Mouse (Mus musculus): ENCODE data around the gene Exog. TPM values are rescaled to one million over a fixed set of nuclear protein-coding genes. Genes with fewer than 3 reads are reported as not detected.

Gene Exog
- polyA plus RNA-seq, 1 experiment from 2014 or later = 32.1 TPM

DNA sequence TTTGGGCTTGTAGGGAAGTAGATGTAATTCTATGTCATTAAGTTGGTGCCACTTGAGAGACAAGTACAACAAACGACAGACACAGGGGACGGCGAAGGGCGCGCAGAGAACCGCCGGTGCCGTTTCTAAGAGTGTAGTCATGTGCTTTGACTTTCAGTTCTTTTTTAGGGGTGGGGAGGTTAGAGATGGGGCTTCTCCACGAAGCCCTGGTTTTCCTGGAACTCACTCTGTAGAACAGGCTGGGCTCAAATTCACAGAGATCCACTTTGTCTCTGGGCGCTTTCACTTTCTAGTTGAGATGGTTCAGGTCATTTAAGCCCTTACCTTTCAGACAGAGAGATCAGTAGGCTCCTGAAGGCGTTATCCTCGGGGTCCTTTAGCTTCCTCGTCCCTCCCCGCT is 11.2 kb downstream of the Exog start:
- no peak for DNase-seq
- no peaks in the 10 kb centered on the region for H3K4me1 ChIP-seq (ENCODE audit: insufficient read depth)
- WGBS = 77% methylated on average over 14 of the region's 14 CpGs
- no peak for ATAC-seq (ENCODE audit: insufficient read depth)
- no peak overlapping the region for H3K9ac ChIP-seq
- H3K9me3 ChIP-seq (ENCODE audit: low read depth, low read length) = no peaks in the 10 kb centered on the region
- H3K4me2 ChIP-seq = no peak overlapping the region
- H3K27me3 ChIP-seq (ENCODE audit: insufficient read depth, low read length) = no peaks in the 10 kb centered on the region
- no peak overlapping the region for H3K27ac ChIP-seq (ENCODE audit: low read depth)
- no peak overlapping the region for H3K4me3 ChIP-seq (ENCODE audit: low read depth, low read length)
- H3K36me3 ChIP-seq (ENCODE audit: insufficient read depth) = peaks cover 60% of the 10 kb centered on the region
- TF ChIP-seq CTCF (IDR thresholded peaks at IDR 0.05; ENCODE audit: low read depth) = no peak

GRCm38 (mm10) chr9:119457122-119457521 is 12.4 kb downstream of the Exog start:
- Histone ChIP-seq H3K4me3 (ENCODE audit: low read depth, low read length) (no peak overlapping the region), H3K36me3 (ENCODE audit: insufficient read depth) (peaks cover 57% of the 10 kb centered on the region), H3K27ac (ENCODE audit: low read depth) (no peak overlapping the region), H3K4me1 (ENCODE audit: insufficient read depth) (no peaks in the 10 kb centered on the region), H3K4me2 (no peak overlapping the region), H3K27me3 (ENCODE audit: insufficient read depth, low read length) (no peaks in the 10 kb centered on the region), H3K9ac (no peak overlapping the region), H3K9me3 (ENCODE audit: low read depth, low read length) (no peaks in the 10 kb centered on the region)
- DNase-seq (no peak), ATAC-seq (ENCODE audit: insufficient read depth) (no peak)
- no peak for TF ChIP-seq CTCF (IDR thresholded peaks at IDR 0.05; ENCODE audit: low read depth)
- WGBS = 81% methylated on average over 14 of the region's 14 CpGs

DNA sequence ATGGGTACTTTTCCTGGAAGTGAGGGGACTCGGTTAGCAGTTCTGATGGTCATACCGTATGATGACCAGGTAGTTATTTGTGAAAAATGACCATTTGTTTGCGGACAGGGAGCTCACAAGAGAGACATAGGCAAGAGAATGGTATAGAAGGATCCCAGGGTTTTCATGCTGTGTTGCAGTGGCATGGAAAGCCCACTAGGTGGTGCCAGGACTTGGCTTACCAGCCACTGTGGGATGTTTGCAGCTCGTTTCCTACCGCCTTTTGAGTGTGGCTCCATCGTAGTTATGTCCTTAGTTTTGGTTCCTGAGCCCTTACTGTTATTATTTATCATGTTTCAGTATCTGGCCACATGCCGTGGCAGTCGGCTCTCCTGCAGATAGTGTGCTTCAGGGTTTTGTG is 15.7 kb downstream of the Exog start:
- 35% methylated on average over 8 of the region's 8 CpGs for WGBS
- Histone ChIP-seq H3K9ac (no peak overlapping the region), H3K4me1 (ENCODE audit: insufficient read depth) (no peaks in the 10 kb centered on the region), H3K36me3 (ENCODE audit: insufficient read depth) (peaks cover 71% of the 10 kb centered on the region), H3K27ac (ENCODE audit: low read depth) (no peak overlapping the region), H3K27me3 (ENCODE audit: insufficient read depth, low read length) (no peaks in the 10 kb centered on the region), H3K4me3 (ENCODE audit: low read depth, low read length) (no peak overlapping the region), H3K9me3 (ENCODE audit: low read depth, low read length) (no peaks in the 10 kb centered on the region), H3K4me2 (no peak overlapping the region)
- DNase-seq = peak; percentile 91
- TF ChIP-seq CTCF (IDR thresholded peaks at IDR 0.05; ENCODE audit: low read depth) = peak; percentile 98
- peak; percentile 63; the same call in 1 of the 2 replicates for ATAC-seq (ENCODE audit: insufficient read depth)

- H3K4me1 ChIP-seq (ENCODE audit: insufficient read depth) = no peaks in the 10 kb centered on the region
- no peak overlapping the region for H3K4me2 ChIP-seq
- DNase-seq (no peak), ATAC-seq (ENCODE audit: insufficient read depth) (no peak)
- H3K4me3 ChIP-seq (ENCODE audit: low read depth, low read length) = no peak overlapping the region
- no peak overlapping the region for H3K9ac ChIP-seq
- 86% methylated on average over 6 of the region's 6 CpGs for WGBS
- TF ChIP-seq CTCF (IDR thresholded peaks at IDR 0.05; ENCODE audit: low read depth) = no peak
- no peaks in the 10 kb centered on the region for H3K27me3 ChIP-seq (ENCODE audit: insufficient read depth, low read length)
- H3K27ac ChIP-seq (ENCODE audit: low read depth) = no peak overlapping the region
- H3K36me3 ChIP-seq (ENCODE audit: insufficient read depth) = peaks cover 64% of the 10 kb centered on the region
- no peaks in the 10 kb centered on the region for H3K9me3 ChIP-seq (ENCODE audit: low read depth, low read length)
Observed at GRCm38 (mm10) chr9:119465056-119465455, 20.3 kb downstream of the Exog start.

DNA sequence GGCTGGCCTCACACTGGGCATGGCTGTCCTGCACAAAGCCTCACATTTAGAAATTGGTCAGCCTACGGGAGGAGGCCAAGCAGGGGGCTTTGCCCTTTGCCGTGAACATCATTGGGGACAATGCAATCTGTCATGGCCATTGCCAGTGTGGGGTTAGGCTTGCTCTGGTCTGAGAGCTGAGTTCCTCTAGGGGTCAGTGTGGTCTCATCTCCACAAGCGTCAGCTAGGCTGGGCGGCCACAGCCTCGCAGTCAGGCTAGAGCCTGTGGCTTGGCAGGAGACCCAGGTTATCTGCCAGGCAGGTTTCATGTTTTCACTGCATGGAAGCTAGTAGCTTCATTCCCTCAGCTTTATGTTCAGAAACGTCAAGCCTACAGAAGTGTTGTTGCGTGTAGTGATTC is 20.9 kb downstream of the Exog start:
- Histone ChIP-seq H3K9ac (no peak overlapping the region), H3K36me3 (ENCODE audit: insufficient read depth) (peaks cover 64% of the 10 kb centered on the region), H3K4me1 (ENCODE audit: insufficient read depth) (no peaks in the 10 kb centered on the region), H3K9me3 (ENCODE audit: low read depth, low read length) (no peaks in the 10 kb centered on the region), H3K27me3 (ENCODE audit: insufficient read depth, low read length) (no peaks in the 10 kb centered on the region), H3K4me2 (no peak overlapping the region), H3K4me3 (ENCODE audit: low read depth, low read length) (no peak overlapping the region), H3K27ac (ENCODE audit: low read depth) (no peak overlapping the region)
- WGBS = 69% methylated on average over 7 of the region's 7 CpGs
- peak; percentile 63 for TF ChIP-seq CTCF (IDR thresholded peaks at IDR 0.05; ENCODE audit: low read depth)
- peak; percentile 66 for DNase-seq
- peak; percentile 62; the same call in 1 of the 2 replicates for ATAC-seq (ENCODE audit: insufficient read depth)

DNA sequence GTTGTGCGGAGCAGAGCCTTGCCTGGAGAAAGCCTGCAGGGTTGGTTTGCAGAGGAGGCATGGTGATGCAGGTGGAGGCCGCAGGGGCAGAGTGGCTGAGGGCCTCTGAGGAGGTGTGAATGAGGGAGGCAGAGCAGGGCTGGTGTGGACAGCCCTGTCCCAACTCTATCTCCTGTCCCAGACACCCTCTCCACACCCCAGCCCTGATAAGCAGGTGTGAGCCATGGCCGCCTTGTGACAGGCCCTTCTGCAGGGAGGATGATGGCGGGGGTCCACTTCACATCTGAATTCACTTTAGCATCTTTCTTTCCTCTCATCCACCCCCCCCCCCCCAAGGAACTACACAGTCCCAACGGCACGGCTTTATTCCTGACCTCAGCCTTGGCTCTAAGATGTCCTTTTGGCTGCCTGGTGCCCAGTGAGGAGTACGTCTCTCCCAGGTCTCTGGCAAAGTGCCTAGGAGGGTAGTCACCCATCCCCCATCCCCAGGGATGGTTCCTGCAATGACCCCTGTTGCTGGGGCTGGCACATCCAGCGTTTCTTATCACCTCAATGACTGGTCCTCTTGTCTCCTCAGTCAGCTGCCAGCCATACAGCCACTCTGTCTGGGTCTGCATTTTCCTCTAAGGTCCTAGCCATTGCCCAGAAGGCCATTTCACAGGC is 25.1 kb downstream of the Exog start:
- Histone ChIP-seq H3K4me1 (ENCODE audit: insufficient read depth) (no peaks in the 10 kb centered on the region), H3K9ac (no peak overlapping the region), H3K4me2 (no peak overlapping the region), H3K4me3 (ENCODE audit: low read depth, low read length) (no peak overlapping the region), H3K27ac (ENCODE audit: low read depth) (no peak overlapping the region), H3K27me3 (ENCODE audit: insufficient read depth, low read length) (no peaks in the 10 kb centered on the region), H3K36me3 (ENCODE audit: insufficient read depth) (peaks cover 28% of the 10 kb centered on the region), H3K9me3 (ENCODE audit: low read depth, low read length) (no peaks in the 10 kb centered on the region)
- ATAC-seq (ENCODE audit: insufficient read depth) (no peak), DNase-seq (no peak)
- TF ChIP-seq CTCF (IDR thresholded peaks at IDR 0.05; ENCODE audit: low read depth) = no peak
- WGBS = 60% methylated on average over 8 of the region's 8 CpGs

DNA sequence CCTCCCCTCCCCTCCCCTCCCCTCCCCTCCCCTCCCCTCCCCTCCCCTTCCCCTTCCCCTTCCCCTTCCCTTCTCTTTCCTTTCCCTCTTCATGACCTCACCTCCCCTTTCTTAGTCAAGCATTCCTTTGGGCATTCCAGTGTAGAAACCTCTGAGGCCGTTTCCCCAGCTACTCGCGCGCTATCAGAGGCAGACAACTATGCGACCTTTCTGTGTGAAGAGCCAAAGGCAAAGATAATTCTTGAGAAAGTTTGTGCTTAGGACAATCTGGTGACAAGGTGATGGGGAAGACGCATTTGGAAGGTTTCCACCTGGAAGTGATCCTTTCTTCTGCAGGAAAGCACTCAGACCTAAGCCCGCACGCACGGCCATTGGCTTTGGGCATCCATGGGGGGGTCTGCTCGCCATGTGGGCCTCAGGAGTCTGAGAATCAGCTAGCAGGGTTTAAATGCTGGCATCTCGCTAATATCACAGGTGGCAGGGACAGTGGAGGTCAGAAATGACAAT is 27.7 kb downstream of the Exog start:
- Histone ChIP-seq H3K4me2 (no peak overlapping the region), H3K9ac (no peak overlapping the region), H3K27ac (ENCODE audit: low read depth) (no peak overlapping the region), H3K36me3 (ENCODE audit: insufficient read depth) (peaks cover 7% of the 10 kb centered on the region; the same call in 1 of the 2 replicates), H3K4me1 (ENCODE audit: insufficient read depth) (no peaks in the 10 kb centered on the region), H3K9me3 (ENCODE audit: low read depth, low read length) (no peaks in the 10 kb centered on the region), H3K4me3 (ENCODE audit: low read depth, low read length) (no peak overlapping the region), H3K27me3 (ENCODE audit: insufficient read depth, low read length) (no peaks in the 10 kb centered on the region)
- 34% methylated on average over 11 of the region's 11 CpGs for WGBS
- no peak for TF ChIP-seq CTCF (IDR thresholded peaks at IDR 0.05; ENCODE audit: low read depth)
- DNase-seq (peak; percentile 59), ATAC-seq (ENCODE audit: insufficient read depth) (no peak)
